Mouse (Mus musculus): ENCODE measurements around the gene Csnk1e.

DNA sequence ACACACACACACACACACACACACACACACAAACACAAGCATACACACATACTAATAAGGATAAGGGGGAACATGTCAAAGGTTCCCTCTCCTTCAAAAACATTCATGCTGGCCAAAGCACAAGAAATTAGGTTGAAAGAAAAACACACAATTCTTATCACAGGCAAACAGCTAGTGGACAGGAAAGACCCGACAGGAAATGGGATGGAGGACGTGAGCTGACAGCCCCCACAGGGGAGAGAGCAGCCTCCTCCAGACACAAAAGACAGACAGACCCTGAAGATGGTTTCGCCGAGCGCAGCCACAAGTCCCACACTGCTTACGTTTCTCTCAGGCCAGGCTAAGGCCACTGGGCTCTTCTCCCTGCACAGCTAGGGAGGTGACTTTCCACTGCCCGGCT lies 23.4 kb downstream of the Csnk1e start:
- no peak for TF ChIP-seq CTCF (IDR thresholded peaks at IDR 0.05; ENCODE audit: low read depth)
- TF ChIP-seq EP300 (IDR thresholded peaks at IDR 0.05; ENCODE audit: low read depth) = peak; percentile 34; the same call in 1 of the 2 replicates
